Mouse (Mus musculus): ENCODE measurements around the gene Col5a1. TPM values are rescaled to one million over a fixed set of nuclear protein-coding genes. Genes with fewer than 3 reads are reported as not detected.
A peak's percentile ranks its signal among the peaks of the same experiment; 100 is the strongest.

Col5a1 gene
- polyA plus RNA-seq (2016; fragmentation: Nextera tagmentation; extraction: Ambion mirVana): 59.1 and 65.0 TPM in 2 replicates

- H3K36me3 ChIP-seq: 0 out of 2 replicates have a peak, but pooled peaks cover 4% of the 10 kb centered on the region
- WGBS: under 1% methylated on average over 33 of the region's 45 CpGs
- peak within 1 kb of the TSS; percentile 90 for H3K4me2 ChIP-seq
- peak within 1 kb of the TSS; percentile 95 for H3K27ac ChIP-seq
- H3K4me3 ChIP-seq (replicated peaks): peak within 1 kb of the TSS; percentile 87
- H3K9me3 ChIP-seq: no peaks in the 10 kb centered on the region
- H3K9ac ChIP-seq (replicated peaks): peak within 1 kb of the TSS; percentile 91
- H3K4me1 ChIP-seq (replicated peaks): peaks cover 61% of the 10 kb centered on the region
- ATAC-seq (ENCODE audit: insufficient number of reproducible peaks, insufficient read depth, low FRiP score, low TSS enrichment, low read depth): peak; percentile 89
- no peaks in the 10 kb centered on the region for H3K27me3 ChIP-seq
These were observed at the start of gene Col5a1 for GRCm38 (mm10) chr2:27886148-27886551. Gene Col5a1 (plus strand): TSS chr2:27886425.

- Histone ChIP-seq H3K9ac (replicated peaks) (no peak overlapping the region), H3K4me3 (replicated peaks) (no peak overlapping the region), H3K36me3 (no peaks in the 10 kb centered on the region), H3K4me1 (replicated peaks) (peaks cover 47% of the 10 kb centered on the region), H3K4me2 (0 out of 2 replicates have a peak overlapping the region, but pooled peaks have one; percentile 8), H3K9me3 (no peaks in the 10 kb centered on the region), H3K27me3 (no peaks in the 10 kb centered on the region), H3K27ac (peak overlapping the region; percentile 80)
- ATAC-seq (ENCODE audit: insufficient number of reproducible peaks, insufficient read depth, low FRiP score, low TSS enrichment, low read depth): no peak
- WGBS: 37% methylated on average over 9 of the region's 9 CpGs
These were observed 48.1 kb upstream of the Col5a1 start for GRCm38 (mm10) chr2:27838112-27838511.

GRCm38 (mm10) chr2:27840890-27841289, 45.3 kb upstream of the Col5a1 start:
- no peak overlapping the region for H3K9ac ChIP-seq (replicated peaks)
- no peaks in the 10 kb centered on the region for H3K36me3 ChIP-seq
- no peaks in the 10 kb centered on the region for H3K9me3 ChIP-seq
- H3K4me1 ChIP-seq (replicated peaks): peaks cover 26% of the 10 kb centered on the region
- WGBS: 73% methylated on average over 3 of the region's 3 CpGs
- 0 out of 2 replicates have a peak overlapping the region, but pooled peaks have one; percentile 4 for H3K27ac ChIP-seq
- H3K4me3 ChIP-seq (replicated peaks): no peak overlapping the region
- H3K4me2 ChIP-seq: no peak overlapping the region
- no peak for ATAC-seq (ENCODE audit: insufficient number of reproducible peaks, insufficient read depth, low FRiP score, low TSS enrichment, low read depth)
- H3K27me3 ChIP-seq: no peaks in the 10 kb centered on the region

GRCm38 (mm10) chr2:27842893-27843292, 43.3 kb upstream of the Col5a1 start:
- no peaks in the 10 kb centered on the region for H3K36me3 ChIP-seq
- H3K9ac ChIP-seq (replicated peaks): no peak overlapping the region
- no peaks in the 10 kb centered on the region for H3K9me3 ChIP-seq
- no peak overlapping the region for H3K4me3 ChIP-seq (replicated peaks)
- H3K27me3 ChIP-seq: no peaks in the 10 kb centered on the region
- H3K4me2 ChIP-seq: no peak overlapping the region
- ATAC-seq (ENCODE audit: insufficient number of reproducible peaks, insufficient read depth, low FRiP score, low TSS enrichment, low read depth): no peak
- no peak overlapping the region for H3K27ac ChIP-seq
- H3K4me1 ChIP-seq (replicated peaks): peaks cover 19% of the 10 kb centered on the region
- WGBS: 41% methylated on average over 13 of the region's 13 CpGs

GRCm38 (mm10) chr2:27844885-27845284, 41.3 kb upstream of the Col5a1 start:
- 88% methylated on average over 4 of the region's 4 CpGs for WGBS
- Histone ChIP-seq H3K9ac (replicated peaks) (no peak overlapping the region), H3K36me3 (no peaks in the 10 kb centered on the region), H3K4me3 (replicated peaks) (no peak overlapping the region), H3K4me2 (no peak overlapping the region), H3K4me1 (replicated peaks) (peaks cover 22% of the 10 kb centered on the region), H3K9me3 (no peaks in the 10 kb centered on the region), H3K27ac (no peak overlapping the region), H3K27me3 (no peaks in the 10 kb centered on the region)
- no peak for ATAC-seq (ENCODE audit: insufficient number of reproducible peaks, insufficient read depth, low FRiP score, low TSS enrichment, low read depth)

GRCm38 (mm10) chr2:27847001-27847400, 39.2 kb upstream of the Col5a1 start:
- Histone ChIP-seq H3K27me3 (no peaks in the 10 kb centered on the region), H3K4me2 (no peak overlapping the region), H3K4me1 (replicated peaks) (peaks cover 22% of the 10 kb centered on the region), H3K9me3 (no peaks in the 10 kb centered on the region), H3K27ac (peak overlapping the region; percentile 62; the same call in 1 of the 2 replicates), H3K9ac (replicated peaks) (no peak overlapping the region), H3K4me3 (replicated peaks) (no peak overlapping the region), H3K36me3 (no peaks in the 10 kb centered on the region)
- ATAC-seq (ENCODE audit: insufficient number of reproducible peaks, insufficient read depth, low FRiP score, low TSS enrichment, low read depth): no peak
- WGBS: 41% methylated on average over 5 of the region's 5 CpGs

- Histone ChIP-seq H3K27me3 (no peaks in the 10 kb centered on the region), H3K4me1 (replicated peaks) (peaks cover 21% of the 10 kb centered on the region), H3K9me3 (no peaks in the 10 kb centered on the region), H3K36me3 (no peaks in the 10 kb centered on the region), H3K27ac (no peak overlapping the region), H3K9ac (replicated peaks) (no peak overlapping the region), H3K4me3 (replicated peaks) (no peak overlapping the region), H3K4me2 (no peak overlapping the region)
- ATAC-seq (ENCODE audit: insufficient number of reproducible peaks, insufficient read depth, low FRiP score, low TSS enrichment, low read depth): no peak
- 66% methylated on average over 7 of the region's 7 CpGs for WGBS
These were observed 38.3 kb upstream of the Col5a1 start for GRCm38 (mm10) chr2:27847851-27848435.

- ATAC-seq (ENCODE audit: insufficient number of reproducible peaks, insufficient read depth, low FRiP score, low TSS enrichment, low read depth): no peak
- H3K36me3 ChIP-seq: no peaks in the 10 kb centered on the region
- no peaks in the 10 kb centered on the region for H3K9me3 ChIP-seq
- no peak overlapping the region for H3K4me3 ChIP-seq (replicated peaks)
- no peak overlapping the region for H3K9ac ChIP-seq (replicated peaks)
- H3K4me1 ChIP-seq (replicated peaks): peaks cover 17% of the 10 kb centered on the region
- H3K27ac ChIP-seq: 0 out of 2 replicates have a peak overlapping the region, but pooled peaks have one; percentile 23
- 57% methylated on average over 5 of the region's 5 CpGs for WGBS
- no peaks in the 10 kb centered on the region for H3K27me3 ChIP-seq
- no peak overlapping the region for H3K4me2 ChIP-seq
These were observed 37.8 kb upstream of the Col5a1 start for GRCm38 (mm10) chr2:27848466-27848865.

- Histone ChIP-seq H3K4me3 (replicated peaks) (no peak overlapping the region), H3K27ac (peak overlapping the region; percentile 68), H3K36me3 (no peaks in the 10 kb centered on the region), H3K9ac (replicated peaks) (no peak overlapping the region), H3K4me1 (replicated peaks) (peaks cover 30% of the 10 kb centered on the region), H3K27me3 (no peaks in the 10 kb centered on the region), H3K4me2 (no peak overlapping the region), H3K9me3 (no peaks in the 10 kb centered on the region)
- peak; percentile 58; the same call in 1 of the 2 replicates for ATAC-seq (ENCODE audit: insufficient number of reproducible peaks, insufficient read depth, low FRiP score, low TSS enrichment, low read depth)
- WGBS: 46% methylated on average over 9 of the region's 9 CpGs
These were observed 27.8 kb upstream of the Col5a1 start for GRCm38 (mm10) chr2:27858348-27858903.

GRCm38 (mm10) chr2:27861576-27862238, 24.5 kb upstream of the Col5a1 start:
- peaks cover 41% of the 10 kb centered on the region for H3K4me1 ChIP-seq (replicated peaks)
- no peak overlapping the region for H3K4me3 ChIP-seq (replicated peaks)
- no peak overlapping the region for H3K9ac ChIP-seq (replicated peaks)
- H3K27me3 ChIP-seq: peaks cover 2% of the 10 kb centered on the region; the same call in 1 of the 2 replicates
- no peaks in the 10 kb centered on the region for H3K36me3 ChIP-seq
- ATAC-seq (ENCODE audit: insufficient number of reproducible peaks, insufficient read depth, low FRiP score, low TSS enrichment, low read depth): no peak
- H3K9me3 ChIP-seq: no peaks in the 10 kb centered on the region
- WGBS: 83% methylated on average over 9 of the region's 9 CpGs
- H3K4me2 ChIP-seq: no peak overlapping the region
- H3K27ac ChIP-seq: no peak overlapping the region

All from limb, embryonic 12.5 days (tissue).